Mouse (Mus musculus): ENCODE data around the gene Grid2.

The Grid2 gene

DNA sequence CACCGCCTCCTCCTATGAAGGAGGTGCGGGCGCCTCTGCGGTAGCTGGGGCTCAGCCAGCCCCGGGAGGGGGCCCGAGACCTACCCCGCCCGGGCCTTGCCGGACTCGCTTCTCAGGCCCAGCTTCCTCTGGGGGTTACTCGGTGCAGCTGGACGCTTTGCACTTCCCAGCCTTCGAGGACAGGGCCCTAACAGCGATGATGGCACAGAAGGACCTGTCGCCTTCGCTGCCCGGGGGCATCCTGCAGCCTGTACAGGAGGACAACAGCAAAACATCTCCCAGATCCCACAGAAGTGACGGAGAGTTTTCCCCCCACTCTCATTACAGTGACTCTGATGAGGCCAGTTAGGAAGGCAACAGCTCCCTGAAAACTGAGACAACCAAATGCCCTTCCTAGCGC is 1474.4 kb downstream of the Grid2 start:
- no peak for DNase-seq (ENCODE audit: low read depth, low spot score)

DNA sequence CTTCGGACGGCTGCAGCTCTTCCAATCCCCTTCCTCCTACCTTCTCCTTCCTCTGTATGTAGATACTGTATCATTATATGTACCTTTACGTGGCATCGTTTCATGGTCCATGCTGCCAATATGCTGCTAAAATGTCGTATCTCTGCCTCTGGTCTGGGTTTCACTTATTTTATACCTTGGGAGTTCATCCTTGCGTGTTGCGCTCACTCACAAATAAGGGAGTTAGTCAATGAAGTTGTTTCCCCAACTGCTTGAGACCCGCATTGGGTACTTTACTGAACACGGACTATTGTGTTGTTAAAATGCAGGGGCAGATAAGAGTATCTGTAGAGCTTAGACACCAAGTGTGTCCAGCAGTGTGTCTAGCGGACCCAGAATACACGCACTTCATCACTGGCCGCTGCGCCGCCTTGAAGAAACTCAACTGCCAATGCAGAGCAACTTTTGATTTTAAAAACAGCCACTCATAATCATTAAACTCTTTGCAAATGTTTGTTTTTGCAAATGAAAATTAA is 1474.9 kb downstream of the Grid2 start:
- DNase-seq (ENCODE audit: low read depth, low spot score), result no peak

DNA sequence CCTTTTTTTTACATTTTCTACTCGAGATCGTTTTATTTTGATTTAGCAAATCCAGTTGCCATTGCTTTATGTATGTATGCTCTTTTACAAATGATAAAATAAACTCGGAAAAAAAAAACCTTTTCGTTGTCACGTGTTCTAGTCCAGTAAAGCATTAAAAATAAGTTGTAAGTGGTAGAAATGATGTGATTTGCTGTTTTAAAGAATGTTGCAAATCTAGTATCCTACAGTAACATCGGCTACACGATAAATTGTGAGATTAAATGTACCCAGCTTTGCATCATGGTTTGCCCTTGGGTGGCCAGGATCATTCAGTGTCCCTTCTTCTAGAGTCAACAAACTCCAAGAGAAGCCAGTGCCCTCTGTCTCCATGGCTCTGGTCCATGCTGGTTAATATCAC is 1475.5 kb downstream of the Grid2 start:
- no peak for DNase-seq (ENCODE audit: low read depth, low spot score)

DNA sequence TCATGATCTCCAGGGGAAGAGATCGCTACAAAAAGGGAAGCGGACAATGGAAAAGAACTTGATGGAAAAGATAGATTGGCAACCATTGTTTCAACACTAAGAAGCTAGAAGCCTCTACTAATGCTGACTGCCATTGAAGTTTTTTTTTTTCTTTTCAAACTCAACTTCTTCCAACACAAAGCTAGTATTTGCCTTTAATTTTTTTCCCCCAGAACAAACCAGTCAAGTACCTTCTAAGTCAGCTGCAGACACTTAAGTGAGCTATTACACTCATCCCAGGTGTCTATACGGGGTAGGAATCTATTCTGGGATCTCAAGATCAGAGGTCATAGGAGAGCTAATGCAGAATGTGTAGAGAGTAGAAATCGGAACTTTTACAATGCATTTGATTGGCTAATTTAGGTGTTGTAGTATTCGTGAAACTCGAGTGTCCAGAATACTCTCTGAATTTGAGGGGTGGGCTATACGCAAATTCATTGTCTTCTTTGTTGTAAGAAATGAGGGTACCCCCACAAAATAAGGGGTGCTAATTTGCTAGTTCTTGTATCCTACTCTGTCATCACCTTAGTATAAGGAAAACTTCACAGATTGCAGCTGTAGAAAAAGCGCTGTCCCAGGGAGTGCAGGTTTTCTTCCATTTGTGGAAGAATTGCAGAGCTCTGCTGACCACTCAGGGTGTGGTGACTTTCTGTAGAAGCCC is 1476.1 kb downstream of the Grid2 start:
- DNase-seq (ENCODE audit: low read depth, low spot score), result no peak

DNA sequence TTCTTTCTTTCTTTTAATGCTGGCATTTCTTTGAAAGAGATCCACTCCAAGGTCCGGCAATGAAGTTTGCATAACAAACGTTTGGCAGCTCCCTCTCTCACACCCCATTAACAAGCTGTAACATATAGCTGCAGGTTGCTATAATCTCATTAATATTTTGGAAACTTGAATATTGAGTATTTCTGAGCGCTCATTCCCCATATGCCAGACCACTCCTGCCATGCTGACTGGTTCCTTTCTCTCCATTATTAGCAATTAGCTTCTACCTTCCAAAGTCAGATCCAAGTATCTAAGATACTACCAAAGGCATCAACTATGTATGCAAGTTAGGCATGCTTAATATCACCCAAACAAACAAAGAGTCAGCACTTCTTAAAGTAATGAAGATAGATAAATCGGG is 1477.6 kb downstream of the Grid2 start:
- no peak for DNase-seq (ENCODE audit: low read depth, low spot score)

DNA sequence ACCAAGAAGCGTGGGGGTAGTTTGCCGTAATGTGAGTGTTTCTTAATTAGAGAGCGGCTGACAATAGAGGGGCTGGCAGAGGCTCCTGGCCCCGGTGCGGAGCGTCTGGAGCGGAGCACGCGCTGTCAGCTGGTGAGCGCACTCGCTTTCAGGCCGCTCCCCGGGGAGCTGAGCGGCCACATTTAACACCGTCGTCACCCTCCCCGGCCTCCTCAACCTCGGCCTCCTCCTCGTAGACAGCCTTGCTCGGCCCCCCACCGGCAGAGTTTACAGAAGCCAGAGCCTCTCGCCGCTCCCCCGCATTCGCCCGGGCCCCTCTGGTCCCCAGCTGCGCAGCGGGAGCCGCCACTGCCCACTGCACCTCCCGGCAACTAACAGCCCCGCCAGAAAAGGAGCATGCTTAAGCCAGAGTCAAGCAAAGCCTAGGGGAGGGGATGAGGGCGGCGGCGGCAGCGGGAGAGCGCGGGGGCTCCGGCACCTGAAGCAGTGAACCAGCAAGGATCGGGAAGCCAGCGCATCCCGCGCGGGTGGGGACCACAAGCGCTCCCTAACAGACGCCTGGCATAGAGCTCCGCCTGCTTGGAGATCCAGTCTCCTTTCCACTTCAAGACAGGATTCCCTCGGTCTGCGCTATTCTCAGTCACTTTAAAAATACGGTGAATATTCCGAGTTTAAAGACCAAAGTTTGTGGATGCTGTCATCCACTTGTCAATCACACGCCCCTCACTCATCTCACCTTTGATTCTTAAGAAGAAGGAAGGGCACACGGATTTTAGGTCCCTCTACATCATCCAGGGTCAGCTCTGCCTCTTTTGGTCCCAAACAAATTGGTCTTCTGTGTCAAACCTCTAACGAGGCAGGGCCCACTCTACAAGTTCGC is 1479.0 kb downstream of the Grid2 start:
- no peak for DNase-seq (ENCODE audit: low read depth, low spot score)

GRCm38 (mm10) chr6:64736317-64736716 is 1480.6 kb downstream of the Grid2 start:
- no peak for DNase-seq (ENCODE audit: low read depth, low spot score)

DNA sequence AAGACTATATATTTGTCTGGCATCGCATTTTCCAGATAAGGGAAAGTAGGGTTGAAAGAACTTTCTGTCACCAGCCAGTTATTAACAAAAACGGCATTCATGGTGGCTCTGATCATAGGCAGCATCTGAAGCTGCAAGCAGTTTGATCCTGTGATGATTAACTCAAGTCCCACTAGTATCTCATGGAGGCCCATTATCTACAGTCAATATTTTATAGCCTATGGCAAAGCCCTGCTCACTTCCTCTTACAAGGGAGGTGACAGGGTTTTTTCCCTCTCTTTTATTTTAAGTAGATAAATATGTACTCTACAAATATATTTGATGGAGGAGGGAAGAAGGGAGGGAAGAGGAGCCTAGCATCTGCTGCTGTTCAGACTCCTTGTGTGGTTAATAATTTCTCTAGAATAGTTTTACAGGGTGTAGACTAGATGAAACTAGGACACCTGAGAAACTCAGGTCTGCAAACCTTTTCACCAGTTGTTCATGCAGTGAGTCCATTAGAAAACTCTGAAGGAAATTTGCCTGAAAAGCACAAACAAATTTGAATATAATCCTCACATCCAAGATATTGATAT is 1487.3 kb downstream of the Grid2 start:
- DNase-seq (ENCODE audit: low read depth, low spot score), result no peak
